Mouse (Mus musculus): ENCODE results near the gene Pcsk5.

DNA sequence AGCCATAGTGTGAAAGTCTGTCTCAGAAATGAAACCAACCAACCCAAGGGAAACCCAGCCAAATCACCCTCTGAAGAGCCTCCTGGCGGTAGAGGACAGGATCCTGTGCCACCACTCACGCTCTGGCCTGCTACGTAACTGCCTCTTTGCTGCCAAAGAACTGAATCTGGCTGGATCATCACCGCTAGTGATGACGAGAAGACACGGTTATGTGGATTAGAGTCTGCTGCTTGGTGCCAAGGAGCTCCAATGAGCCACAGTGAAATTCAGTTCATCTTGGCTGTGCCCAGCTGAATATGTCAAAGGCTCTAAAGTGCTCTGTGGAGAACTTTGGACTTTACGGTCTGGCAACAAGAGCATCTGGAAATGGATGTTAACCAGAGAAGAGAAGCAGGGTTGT is 282.3 kb downstream of the Pcsk5 start:
- TF ChIP-seq POLR2A (IDR thresholded peaks at IDR 0.05; ENCODE audit: borderline replicate concordance, extremely low read depth, insufficient read depth, insufficient read length, poor library complexity, severe bottlenecking) (no peak), CTCF (IDR thresholded peaks at IDR 0.05; ENCODE audit: borderline replicate concordance, extremely low read depth, insufficient read depth, insufficient read length) (no peak)

Measured in brain, embryonic 14.5 days (tissue).